Mouse (Mus musculus): ENCODE measurements around the gene Sik2. TPM values are rescaled to one million over a fixed set of nuclear protein-coding genes. Genes with fewer than 3 reads are reported as not detected.

The Sik2 gene
- 8.7 and 9.9 TPM in 2 replicates for polyA plus RNA-seq (2012; rRNA removed)

DNA sequence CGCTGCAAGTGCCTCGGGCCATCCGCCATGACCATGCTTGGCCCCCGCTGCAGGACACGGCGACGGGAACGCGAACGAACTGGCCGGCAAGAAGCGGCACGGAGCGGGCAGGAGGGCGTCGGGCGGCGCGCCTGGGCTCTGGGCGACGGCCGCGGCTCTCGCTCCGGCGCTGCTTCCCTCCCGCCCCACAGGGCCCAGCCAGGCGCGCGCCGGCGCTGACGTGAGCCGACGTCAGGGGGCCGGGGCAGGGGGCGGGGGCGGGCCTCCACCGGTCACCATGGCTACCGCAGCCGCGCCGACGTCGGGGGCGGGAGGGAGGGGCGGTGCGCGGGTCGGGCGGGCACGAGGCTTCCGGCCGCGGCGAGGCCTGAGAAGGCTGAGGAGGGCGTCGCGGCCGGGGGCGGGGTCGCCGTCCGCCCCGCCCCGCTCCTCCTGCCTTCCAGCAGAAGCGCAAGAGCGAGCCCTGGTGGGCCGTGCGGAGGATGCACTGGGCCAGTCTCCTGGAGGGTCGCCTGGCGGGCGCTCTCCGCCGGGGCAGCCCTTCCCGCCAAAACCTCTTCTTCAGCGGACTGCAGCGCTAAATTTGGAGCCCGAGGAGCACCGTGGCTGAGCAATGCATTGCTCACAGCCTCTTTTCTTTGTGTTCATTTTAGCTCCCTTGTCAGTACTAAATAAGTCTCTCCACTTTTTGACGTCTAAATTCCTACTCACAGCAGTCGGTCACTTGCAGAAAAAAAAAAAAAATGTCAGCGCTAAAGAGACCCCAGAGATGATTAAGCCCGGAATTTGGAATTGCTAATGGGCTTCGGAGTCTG is at the start of gene Sik2:
Gene Sik2 (minus strand): TSS at position 233 of the 815 bp plus-strand sequence.
- H3K27me3 ChIP-seq (ENCODE audit: control insufficient read depth, insufficient read depth, low read length) = no peaks in the 10 kb centered on the region
- TF ChIP-seq CTCF (IDR thresholded peaks at IDR 0.05; ENCODE audit: extremely low read depth, insufficient read length, insufficient replicate concordance, low read depth, low read length) (peak; percentile 84), POLR2A (IDR thresholded peaks at IDR 0.05; ENCODE audit: low read depth, low read length) (peak; percentile 82)
- peak within 1 kb of the TSS; percentile 89 for H3K27ac ChIP-seq (ENCODE audit: insufficient read depth, low read depth, low read length)
- 1% methylated on average over 78 of the region's 85 CpGs for WGBS
- peak within 1 kb of the TSS; percentile 99 for H3K4me3 ChIP-seq (ENCODE audit: low read depth, low read length)
- H3K36me3 ChIP-seq (ENCODE audit: control insufficient read depth, insufficient read depth, low read length) = no peaks in the 10 kb centered on the region
- no peaks in the 10 kb centered on the region for H3K4me1 ChIP-seq (ENCODE audit: control insufficient read depth, insufficient read depth, insufficient read length, low read length)

DNA sequence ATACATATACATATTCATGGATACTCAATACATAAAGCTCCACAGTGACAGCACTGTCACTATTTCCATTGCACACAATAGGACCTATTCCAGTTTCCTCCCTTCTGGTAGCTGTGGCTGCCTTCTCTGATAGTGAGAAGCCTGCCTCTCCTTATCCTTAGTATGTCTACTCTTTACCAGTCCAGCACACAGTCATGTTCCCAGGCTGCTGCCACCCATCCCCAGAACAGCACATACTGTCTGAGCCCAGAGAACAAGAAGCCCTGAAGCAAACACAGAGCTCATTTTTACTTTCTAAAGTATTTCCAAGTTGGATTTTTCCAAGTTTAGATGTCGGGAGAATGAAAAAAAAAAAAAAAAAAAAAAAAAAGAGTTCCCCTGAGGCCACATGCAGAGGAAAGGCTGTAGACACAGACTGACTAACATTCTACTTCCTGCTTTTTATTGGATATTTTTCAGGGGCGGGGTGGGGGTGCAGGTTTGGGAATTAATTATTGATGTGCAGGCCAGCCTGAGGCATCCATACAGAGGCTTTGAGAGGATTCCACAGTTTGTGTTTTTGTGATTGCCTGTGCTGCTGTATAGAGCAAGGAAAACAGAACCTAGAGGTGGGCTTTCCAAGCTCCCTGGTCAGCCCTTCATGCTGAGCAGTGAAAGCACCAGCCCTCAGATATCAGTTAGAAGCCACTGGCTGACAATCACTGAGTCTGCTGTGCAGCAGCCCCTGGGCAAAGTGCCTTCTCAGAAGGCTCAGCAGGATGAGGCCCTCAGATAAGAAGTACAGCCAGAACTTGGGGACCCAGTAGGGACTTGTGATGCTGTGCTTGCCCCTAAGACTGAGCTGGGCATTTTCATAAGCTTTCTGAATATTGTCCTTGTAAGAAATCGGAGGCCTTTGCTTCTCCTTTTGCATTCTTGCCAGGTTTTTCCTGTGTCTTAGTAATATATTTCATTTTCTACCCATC is 47.8 kb upstream of the Sik2 start:
- WGBS = 53% methylated on average over 3 of the region's 3 CpGs
- no peak for TF ChIP-seq POLR2A (IDR thresholded peaks at IDR 0.05; ENCODE audit: low read depth, low read length)
- TF ChIP-seq CTCF (IDR thresholded peaks at IDR 0.05; ENCODE audit: extremely low read depth, insufficient read length, insufficient replicate concordance, low read depth, low read length) = no peak

GRCm38 (mm10) chr9:51052180-51052579 is 43.3 kb upstream of the Sik2 start:
- WGBS = 55% methylated on average over 3 of the region's 3 CpGs
- Histone ChIP-seq H3K4me3 (ENCODE audit: low read depth, low read length) (no peak overlapping the region), H3K27ac (ENCODE audit: insufficient read depth, low read depth, low read length) (no peak overlapping the region), H3K36me3 (ENCODE audit: control insufficient read depth, insufficient read depth, low read length) (no peaks in the 10 kb centered on the region), H3K4me1 (ENCODE audit: control insufficient read depth, insufficient read depth, insufficient read length, low read length) (no peaks in the 10 kb centered on the region), H3K27me3 (ENCODE audit: control insufficient read depth, insufficient read depth, low read length) (no peaks in the 10 kb centered on the region)
- TF ChIP-seq CTCF (IDR thresholded peaks at IDR 0.05; ENCODE audit: extremely low read depth, insufficient read length, insufficient replicate concordance, low read depth, low read length) (no peak), POLR2A (IDR thresholded peaks at IDR 0.05; ENCODE audit: low read depth, low read length) (no peak)

More for the DNA sequence above, 47.8 kb upstream of the Sik2 start:
- no peak overlapping the region for H3K4me3 ChIP-seq (ENCODE audit: low read depth, low read length)
- H3K4me1 ChIP-seq (ENCODE audit: control insufficient read depth, insufficient read depth, insufficient read length, low read length) = no peaks in the 10 kb centered on the region
- H3K27me3 ChIP-seq (ENCODE audit: control insufficient read depth, insufficient read depth, low read length) = no peaks in the 10 kb centered on the region
- H3K27ac ChIP-seq (ENCODE audit: insufficient read depth, low read depth, low read length) = no peak overlapping the region
- H3K36me3 ChIP-seq (ENCODE audit: control insufficient read depth, insufficient read depth, low read length) = no peaks in the 10 kb centered on the region

DNA sequence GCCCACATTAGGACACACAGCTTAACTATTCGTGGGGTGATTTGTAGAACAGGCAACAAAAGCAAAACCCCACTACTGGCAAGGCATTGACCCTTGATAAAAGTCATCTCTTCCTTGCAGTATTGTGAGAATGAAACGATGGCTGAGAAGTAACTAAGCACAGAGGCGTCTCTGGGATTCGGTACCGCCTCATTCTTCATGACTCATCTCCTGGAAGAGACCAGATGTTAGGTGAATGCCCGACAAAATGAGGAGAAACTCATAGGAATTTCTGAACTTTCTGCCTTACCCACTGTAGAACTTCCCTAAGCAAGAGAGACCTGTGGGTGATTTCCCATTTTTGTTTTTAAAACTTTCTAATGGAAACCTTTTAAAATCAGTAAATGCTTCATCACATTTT is 33.3 kb upstream of the Sik2 start:
- Histone ChIP-seq H3K4me3 (ENCODE audit: low read depth, low read length) (no peak overlapping the region), H3K4me1 (ENCODE audit: control insufficient read depth, insufficient read depth, insufficient read length, low read length) (0 out of 2 replicates have a peak, but pooled peaks cover 2% of the 10 kb centered on the region), H3K27me3 (ENCODE audit: control insufficient read depth, insufficient read depth, low read length) (no peaks in the 10 kb centered on the region), H3K36me3 (ENCODE audit: control insufficient read depth, insufficient read depth, low read length) (no peaks in the 10 kb centered on the region), H3K27ac (ENCODE audit: insufficient read depth, low read depth, low read length) (no peak overlapping the region)
- 70% methylated on average over 6 of the region's 6 CpGs for WGBS
- TF ChIP-seq POLR2A (IDR thresholded peaks at IDR 0.05; ENCODE audit: low read depth, low read length) = no peak
- TF ChIP-seq CTCF (IDR thresholded peaks at IDR 0.05; ENCODE audit: extremely low read depth, insufficient read length, insufficient replicate concordance, low read depth, low read length) = no peak

GRCm38 (mm10) chr9:51041491-51041980 is 32.7 kb upstream of the Sik2 start:
- WGBS = 39% methylated on average over 7 of the region's 7 CpGs
- Histone ChIP-seq H3K4me3 (ENCODE audit: low read depth, low read length) (no peak overlapping the region), H3K36me3 (ENCODE audit: control insufficient read depth, insufficient read depth, low read length) (no peaks in the 10 kb centered on the region), H3K4me1 (ENCODE audit: control insufficient read depth, insufficient read depth, insufficient read length, low read length) (0 out of 2 replicates have a peak, but pooled peaks cover 2% of the 10 kb centered on the region), H3K27ac (ENCODE audit: insufficient read depth, low read depth, low read length) (no peak overlapping the region), H3K27me3 (ENCODE audit: control insufficient read depth, insufficient read depth, low read length) (no peaks in the 10 kb centered on the region)
- no peak for TF ChIP-seq CTCF (IDR thresholded peaks at IDR 0.05; ENCODE audit: extremely low read depth, insufficient read length, insufficient replicate concordance, low read depth, low read length)
- TF ChIP-seq POLR2A (IDR thresholded peaks at IDR 0.05; ENCODE audit: low read depth, low read length) = no peak

DNA sequence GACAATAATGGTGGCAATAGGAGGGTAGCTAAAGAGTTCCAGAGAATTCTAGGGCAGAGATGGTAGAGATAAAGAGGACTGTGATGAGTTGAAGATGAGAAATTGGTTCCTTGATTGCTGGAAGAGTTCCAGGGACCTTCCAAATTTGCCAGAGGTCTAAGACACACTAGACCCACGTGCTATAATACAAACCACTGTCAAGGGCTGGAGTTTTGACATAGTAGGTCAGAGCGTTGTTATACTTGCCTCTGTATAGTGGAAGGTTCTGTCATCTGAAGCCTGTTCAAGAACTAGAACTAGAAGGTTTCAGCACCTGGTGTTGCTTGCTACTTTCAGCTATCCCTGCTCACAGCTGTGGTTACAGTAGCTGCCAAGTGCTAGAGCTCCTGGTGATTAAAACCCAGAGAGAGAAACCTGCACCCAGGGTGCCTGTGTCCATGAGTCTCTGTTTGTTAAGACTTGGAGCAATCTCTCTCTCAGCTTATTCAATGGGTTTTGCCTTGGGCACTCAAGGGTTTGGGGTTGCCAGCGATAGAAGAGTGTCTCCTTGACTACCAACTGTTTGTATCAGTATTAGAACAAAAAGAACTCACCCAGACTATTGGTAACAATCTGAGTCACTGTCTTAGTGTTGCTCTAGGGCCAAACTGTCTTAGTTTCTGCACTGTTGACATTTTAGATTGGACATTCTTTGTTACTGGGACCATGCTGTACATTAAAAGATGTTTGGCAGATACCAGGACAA is 24.1 kb upstream of the Sik2 start:
- Histone ChIP-seq H3K4me1 (ENCODE audit: control insufficient read depth, insufficient read depth, insufficient read length, low read length) (no peaks in the 10 kb centered on the region), H3K27me3 (ENCODE audit: control insufficient read depth, insufficient read depth, low read length) (no peaks in the 10 kb centered on the region), H3K4me3 (ENCODE audit: low read depth, low read length) (no peak overlapping the region), H3K36me3 (ENCODE audit: control insufficient read depth, insufficient read depth, low read length) (no peaks in the 10 kb centered on the region), H3K27ac (ENCODE audit: insufficient read depth, low read depth, low read length) (0 out of 2 replicates have a peak overlapping the region, but pooled peaks have one; percentile 30)
- 77% methylated on average over 3 of the region's 3 CpGs for WGBS
- TF ChIP-seq CTCF (IDR thresholded peaks at IDR 0.05; ENCODE audit: extremely low read depth, insufficient read length, insufficient replicate concordance, low read depth, low read length) (no peak), POLR2A (IDR thresholded peaks at IDR 0.05; ENCODE audit: low read depth, low read length) (no peak)

Data from small intestine, adult 2 months (tissue).